Mouse (Mus musculus) megakaryocyte progenitor cell, adult 5-6 weeks (primary cell): ENCODE data around the gene Rpa1. TPM values are rescaled to one million over a fixed set of nuclear protein-coding genes. Genes with fewer than 3 reads are reported as not detected.
"Not testable (repeated sequence)": the region's sequence is repeated elsewhere in the genome, so short reads cannot be mapped to it uniquely, and the experiment has no call there.

Experiments
- ATAC-seq: replicated peaks from 2 replicates; pipeline ENCODE4 v1.8.0; 2016; ENCODE audit warnings: mild to moderate bottlenecking, moderate TSS enrichment, inconsistent platforms; ENCODE audit not compliant: poor library complexity
- total RNA-seq, 2 experiments: library from RNA; stranded (forward) in 1 of 2; stranded (reverse) in 1 of 2; fragments of 157-497, 149-512 nt in 1 of 2; fragments of 200-1000 nt in 1 of 2; gene quantifications; 2 replicates each; pipeline versions ENCODE4 v1.2.3 to v1.2.4; 2015 to 2017

Gene Rpa1
- total RNA-seq, 2 experiments from 2014 or later, result 50.1 to 178 TPM

DNA sequence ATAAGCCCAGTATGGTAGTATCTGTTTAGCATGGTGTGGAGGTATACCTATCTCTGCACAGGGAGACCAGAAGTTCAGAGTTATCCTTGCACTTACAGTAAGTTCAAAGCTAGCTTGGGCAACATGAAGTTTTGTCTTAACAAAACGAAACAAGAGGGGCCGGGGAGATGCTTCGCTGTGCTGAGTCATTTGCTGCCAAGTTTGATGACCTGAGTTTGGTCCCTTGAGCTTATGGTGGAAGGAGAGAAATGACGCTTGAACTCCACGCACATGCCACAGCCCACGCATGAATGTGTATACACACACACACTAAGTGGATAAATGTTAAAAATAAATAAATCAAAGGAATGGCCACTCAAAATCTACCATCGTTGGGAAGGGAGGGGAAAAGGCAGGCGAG is 59.6 kb downstream of the Rpa1 start:
- no peak for ATAC-seq

DNA sequence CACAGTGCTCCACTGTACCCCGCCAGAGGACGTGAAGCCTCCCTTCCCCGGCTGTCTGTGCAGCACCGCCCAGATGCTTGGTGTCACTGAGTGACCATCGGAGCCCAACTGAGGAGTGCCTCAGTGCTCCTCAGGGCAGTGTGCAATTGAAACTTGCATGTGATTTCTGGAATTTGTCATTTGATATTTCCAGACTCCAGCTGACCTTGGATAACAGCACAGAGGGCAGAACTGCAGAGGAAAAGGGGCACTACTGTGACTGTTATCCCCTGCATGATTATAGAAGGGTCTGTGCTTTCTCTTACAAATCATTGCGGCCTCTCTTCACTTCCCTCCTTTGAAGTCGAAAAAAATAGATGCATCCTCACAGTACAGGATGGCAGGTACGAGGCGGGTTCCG is 60.2 kb downstream of the Rpa1 start:
- ATAC-seq, result no peak

DNA sequence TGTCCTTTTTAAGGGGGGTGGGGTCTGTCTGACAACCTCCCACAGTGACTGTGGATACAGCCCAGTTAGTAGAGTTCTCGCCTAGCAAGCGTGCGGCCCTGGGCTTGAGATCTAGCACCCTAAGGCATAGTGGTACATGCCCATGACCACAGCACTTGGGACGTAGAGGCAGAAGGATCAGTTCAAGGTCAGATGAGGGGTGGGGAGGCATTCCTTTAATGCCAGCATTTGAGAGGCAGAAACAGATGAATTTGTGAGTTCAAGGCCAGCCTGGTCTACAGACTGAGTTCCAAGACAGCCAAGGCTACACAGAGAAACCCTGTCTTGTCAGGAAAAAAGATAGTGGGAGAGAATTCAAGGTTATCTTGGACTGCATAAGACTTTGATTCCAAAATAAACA is 61.3 kb downstream of the Rpa1 start:
- ATAC-seq, result no peak

DNA sequence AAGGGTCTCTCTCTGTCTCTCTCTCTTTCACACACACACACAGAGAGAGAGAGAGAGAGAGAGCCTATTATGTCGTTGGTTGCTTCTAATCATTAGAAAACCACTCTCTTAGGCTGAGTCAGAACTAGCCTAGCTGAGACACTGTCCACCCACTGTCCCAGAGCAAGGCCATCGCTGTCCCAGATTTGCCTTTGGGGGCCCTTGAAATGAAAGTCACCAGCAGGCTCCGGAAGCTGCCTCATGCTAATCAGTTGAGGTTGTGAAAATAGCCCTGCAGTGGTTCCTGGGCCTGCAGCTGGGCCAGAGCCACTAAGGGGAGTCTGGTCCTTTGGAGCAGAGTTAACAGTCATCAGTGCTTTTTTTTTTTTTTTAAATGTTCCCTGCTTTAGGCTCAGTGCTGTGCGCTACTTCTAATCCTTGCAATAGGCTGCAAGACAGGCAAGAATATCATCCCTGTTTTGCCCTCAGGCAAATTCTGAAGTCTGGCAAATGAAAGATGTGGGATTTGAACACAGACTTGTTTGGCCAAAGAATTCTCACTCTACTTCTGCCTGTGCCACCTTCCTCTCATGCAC is 62.1 kb downstream of the Rpa1 start:
- no peak for ATAC-seq

DNA sequence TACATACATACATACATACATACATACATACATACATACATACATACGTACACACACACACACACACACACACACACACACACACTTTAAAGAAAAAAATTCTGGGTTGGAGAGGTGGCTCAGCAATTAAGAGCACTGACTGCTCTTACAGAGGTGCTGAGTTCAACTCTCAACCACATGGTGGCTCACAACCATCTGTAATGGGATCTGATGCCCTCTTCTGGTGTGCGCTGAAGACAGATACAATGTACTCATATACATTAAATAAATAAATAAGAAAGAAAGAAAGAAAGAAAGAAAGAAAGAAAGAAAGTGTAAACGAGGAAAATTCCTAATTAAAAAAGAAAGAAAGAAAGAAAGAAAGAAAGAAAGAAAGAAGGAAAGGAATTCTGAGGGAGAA is 64.3 kb downstream of the Rpa1 start:
- ATAC-seq, result not testable (repeated sequence)

DNA sequence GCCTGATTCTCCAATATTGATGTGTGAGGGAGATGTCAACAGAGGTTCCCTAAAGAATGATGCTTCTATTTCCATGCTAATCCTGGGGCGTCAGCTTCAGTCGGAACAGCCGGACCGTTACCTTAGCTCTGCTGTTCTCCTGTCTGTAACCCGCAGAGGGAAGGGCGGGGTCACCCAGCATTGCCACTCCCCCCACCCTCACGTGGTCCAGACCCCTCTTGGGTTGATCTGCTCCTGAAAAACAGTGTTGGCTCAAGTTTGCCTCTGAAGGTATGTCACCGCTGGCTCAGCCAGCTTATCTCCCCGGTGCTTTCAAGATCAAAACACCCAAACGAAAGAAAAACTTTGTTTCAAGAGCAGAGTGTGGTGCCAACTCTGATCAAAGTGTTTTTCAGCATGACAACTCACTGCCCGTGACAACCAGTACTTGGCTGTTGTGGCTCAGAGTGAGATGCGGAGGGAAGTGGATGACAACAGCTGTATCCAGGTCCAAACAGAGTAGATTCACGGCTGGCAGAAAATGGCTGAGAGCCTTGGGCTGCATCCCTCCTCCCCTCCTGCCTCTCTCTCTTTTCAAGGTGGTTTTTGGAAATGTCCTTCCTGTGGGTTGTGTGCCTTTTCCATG is 65.5 kb downstream of the Rpa1 start:
- peak; percentile 67 for ATAC-seq

DNA sequence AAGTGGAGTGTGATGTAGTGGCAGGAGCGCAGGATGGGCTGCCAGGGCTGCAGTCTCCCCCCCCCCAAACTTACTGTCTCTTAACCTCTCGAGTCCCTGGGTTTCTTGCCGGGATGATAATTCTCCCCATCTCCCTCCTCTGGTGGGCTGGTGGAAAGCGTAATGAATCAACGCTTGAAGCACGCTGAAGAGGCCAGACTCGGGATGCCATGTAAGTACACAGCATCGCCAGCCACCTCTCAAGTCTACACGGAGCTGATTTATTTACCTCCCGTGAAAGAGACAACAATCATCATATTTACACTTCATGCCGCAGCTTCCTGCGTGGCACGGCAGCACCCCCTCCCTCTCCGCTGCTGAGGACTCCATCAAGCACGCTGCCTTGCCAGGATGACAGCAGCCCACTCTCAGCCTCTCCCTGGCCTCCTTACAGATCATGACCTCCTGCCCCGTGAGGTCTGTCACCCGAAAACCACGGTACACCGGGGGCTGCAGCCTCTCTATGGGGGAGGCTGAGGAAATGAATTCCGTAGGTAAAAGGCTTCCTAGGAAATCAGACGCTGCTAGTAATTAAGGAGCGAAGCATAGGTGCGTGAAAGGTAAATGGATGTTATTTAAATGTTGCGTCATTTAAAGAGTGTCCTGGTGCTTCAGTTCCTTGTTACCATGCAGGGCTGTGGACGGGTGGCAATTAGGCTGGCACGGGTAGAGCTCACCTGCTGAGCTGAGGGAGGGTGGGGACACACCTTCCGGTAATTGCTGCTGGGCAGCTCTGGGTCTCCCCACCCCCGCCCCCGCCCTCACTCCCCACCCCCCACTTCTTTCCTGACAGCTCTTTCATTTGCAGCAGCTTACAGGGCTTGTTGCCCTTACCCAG is 66.5 kb downstream of the Rpa1 start:
- ATAC-seq, result no peak

DNA sequence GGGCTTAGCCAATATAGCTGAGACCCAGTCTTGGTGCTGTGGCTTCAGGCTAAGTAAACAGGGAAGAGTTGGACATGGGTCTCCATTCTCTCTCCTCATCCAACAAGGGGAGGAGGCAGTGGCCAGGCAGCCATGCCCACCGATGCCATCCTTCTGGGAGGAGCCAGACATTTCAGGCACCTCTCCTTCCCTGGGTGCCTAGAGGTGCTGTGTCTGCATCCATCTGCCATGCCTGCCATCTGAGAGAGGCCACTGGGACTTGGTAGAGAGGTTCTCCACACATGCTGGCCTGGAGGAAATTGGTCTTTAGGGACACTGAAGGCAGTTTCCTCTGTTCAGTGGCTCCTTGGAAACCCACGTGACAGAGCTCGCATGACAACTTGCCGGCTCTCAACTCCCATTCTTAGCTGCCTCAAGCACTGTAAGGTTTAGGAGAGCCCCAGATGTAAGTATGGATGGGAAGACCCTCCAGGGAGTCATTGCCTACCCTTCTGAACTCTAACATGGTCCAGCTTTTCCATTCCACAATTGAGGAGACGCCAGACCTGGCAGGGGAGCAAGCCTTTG is 67.6 kb downstream of the Rpa1 start:
- ATAC-seq, result no peak

DNA sequence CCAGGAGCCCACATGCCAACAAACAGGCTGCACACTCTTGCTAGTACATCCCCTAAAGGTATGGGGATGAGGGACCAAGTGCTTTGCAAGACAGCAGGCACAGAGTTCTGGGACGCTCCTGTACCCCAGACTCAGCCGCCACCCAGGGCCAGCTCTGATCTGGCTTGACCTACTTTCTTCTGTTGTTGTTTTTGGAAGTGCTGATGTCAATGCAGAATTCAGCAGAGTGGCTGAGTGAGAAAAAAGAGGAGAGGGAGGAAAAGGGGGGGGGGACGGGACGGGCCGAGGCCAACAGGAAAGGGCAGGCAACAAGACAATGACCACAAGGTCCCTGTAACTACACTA is 68.1 kb downstream of the Rpa1 start:
- ATAC-seq, result no peak

DNA sequence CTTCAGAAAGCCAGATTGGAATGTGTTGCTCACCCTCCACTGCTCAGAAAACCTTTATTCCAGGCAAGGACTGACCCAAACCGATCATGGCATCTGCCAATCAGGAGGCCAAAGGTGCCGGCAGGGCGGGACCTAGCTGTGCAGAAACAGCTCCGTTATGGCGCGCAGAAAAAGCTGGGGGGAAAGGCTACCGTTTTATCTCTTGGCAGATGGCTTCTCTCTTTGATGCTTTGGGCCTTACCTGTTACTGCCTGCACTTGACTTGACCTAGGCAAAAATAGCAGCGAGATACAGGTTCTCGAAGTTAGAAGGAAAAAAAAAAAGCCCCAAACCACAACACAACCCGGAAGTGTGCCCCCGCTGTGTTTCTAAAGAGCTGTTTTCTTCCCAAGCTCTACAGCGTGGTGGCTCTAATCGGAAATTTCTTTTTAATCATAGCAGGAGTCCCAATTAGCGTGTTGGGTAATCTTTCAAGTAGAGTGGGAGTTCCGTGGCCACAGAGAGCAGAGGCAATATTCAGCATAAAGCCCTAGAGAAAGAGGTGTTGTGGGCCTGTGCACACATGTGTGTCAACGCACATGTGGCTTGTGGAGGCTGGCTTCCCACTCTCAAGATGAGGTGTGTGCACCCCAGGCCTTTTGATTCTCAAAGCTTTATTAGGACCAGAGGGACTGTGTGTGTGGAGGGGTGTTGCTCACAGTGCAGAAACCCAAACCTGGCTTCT is 68.6 kb downstream of the Rpa1 start:
- ATAC-seq, result peak; percentile 66

DNA sequence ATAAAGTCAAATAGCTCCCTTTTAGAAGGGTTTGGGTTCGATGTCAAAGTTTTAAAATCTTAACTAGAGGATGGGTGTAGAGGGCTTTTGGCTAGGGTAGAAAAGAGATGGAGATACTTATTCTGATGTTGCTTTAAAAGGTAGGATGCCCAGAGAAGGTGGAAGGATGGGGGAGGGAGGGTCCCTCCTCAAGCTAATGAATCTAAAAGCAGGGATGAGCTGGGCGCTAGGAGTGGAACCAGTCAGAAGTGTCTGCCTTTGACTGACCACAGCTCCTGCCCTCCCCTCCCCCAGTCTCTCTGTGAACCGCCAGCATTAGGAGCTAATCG is 69.1 kb downstream of the Rpa1 start:
- no peak for ATAC-seq

DNA sequence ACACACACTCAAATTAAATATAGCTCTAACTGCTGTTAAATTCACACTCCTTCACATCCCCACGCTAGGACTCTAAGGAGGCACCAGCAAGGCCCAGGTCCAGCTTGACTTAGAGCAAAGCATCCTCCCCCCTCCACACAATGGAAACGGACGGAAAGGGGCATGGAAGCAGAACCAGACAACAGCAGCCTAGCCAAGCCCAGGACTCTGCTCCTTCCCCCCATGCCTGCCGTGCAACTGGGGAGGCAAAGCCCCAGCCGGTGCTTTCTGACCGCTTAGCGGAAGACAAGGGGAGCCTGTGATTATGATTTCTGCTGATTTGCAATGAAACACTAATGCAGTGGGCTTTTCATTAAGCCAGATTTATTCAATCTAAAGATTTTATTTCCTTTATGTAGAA is 70.0 kb downstream of the Rpa1 start:
- no peak for ATAC-seq

DNA sequence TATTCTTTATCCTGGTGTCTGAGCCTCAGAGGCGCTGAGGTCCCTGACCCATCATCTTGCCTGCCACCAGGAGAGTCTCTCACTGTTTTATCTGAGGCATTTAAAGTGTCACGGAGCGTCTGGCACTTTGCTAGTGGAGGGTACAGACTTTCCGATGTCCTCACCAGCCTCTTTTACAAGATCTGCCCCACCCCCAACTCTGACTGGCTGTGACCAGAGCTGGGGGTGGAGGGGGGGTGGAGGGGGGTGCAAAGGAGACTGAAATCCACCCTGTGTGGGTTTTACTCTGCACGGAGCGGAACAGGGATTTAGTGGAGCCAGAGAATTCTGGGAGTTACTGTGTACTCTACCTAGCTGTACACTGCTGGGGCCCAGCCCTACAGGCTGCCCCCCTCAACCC is 73.1 kb downstream of the Rpa1 start:
- no peak for ATAC-seq

DNA sequence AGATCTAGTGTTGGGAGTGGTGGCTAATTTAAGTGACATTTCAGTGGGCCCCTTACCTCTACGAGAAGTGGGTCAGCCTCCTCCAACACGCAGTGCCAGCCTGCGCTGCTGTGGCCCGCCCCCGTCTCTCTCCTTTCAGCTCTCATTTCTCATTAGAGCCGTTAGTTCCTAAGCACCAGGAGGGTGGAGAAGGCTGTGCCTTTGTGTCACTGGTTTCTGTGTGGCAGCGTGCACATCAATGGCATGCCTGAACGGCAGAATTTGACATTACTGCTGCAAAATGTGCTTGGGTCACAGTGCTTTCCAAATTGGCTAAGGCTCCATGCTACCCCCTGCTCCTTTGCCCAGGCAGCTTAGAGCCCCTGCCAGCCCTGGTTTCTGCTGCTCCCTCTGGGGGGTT is 74.7 kb downstream of the Rpa1 start:
- no peak for ATAC-seq

DNA sequence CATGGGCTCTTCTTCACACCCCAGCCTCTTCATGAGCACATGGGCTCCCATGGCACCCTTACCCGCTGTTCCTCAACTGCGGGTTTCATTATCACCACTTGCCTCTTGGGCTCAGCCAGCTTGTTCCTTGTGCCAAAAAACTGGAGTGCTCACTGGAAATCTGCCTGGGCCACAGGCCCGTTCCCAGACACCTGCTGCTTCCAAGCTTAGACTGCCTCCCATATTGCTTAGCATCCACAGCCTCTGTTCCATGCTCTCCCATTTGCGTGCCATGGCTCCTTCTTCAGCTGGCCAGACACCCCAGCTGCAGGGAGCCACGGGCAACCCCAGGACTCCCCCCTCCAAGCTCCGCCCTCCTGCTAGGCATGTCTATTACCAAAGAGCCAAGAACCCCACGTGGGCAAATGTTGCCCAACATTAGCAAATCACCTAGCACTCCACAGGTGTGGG is 77.1 kb downstream of the Rpa1 start:
- ATAC-seq, result no peak

DNA sequence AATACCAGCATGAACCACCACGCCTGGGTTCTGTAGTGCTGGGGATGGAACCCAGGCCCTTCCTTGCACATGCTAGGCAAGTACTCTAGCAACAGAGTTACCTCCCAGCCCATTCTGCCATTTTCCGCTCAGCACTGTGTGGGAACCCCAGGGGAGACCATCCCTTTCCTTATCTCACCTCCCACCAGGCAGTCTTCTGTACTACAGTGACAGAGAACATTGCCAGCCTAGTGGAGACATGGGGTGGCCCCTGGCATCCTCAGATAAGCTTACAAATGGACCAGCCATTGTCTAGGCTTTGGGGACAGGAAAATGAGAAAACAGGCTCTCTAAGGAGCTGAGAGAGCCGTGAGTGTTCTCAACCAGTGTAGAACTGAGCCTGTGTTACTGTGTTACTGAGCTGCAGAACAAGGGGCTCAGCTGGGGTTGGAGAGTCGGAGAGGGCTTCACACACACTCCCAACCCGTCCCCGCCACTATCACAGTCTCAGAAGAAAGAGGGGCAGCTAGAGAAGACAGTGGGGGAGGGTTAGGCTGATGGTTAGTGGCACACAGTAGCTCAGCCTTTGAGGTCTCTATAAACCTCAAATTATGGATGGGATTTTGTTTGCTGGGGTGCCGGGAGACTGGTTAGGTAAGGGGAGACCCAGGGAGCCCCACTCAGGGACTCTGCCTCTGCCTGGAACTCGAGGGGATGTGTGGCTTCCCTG is 77.7 kb downstream of the Rpa1 start:
- ATAC-seq, result peak; percentile 93

DNA sequence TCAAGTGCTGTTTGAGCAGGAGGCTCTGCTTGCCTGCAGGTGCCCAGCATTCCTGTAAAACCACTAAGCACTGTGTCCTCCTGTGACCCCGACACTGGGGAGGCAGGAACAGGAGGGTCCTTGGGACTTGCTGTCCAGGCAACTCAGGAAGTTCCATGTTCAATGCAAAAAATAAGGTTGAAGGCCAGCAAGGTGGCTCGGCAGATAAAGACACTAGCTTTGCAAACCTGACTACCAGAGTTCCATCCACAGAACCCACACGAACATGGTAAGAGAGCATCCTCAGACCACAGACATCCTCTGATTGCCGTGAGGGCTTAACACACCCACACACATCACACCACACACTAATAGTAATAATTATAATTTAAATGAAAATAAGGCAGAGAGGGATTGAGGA is 78.9 kb downstream of the Rpa1 start:
- no peak for ATAC-seq

DNA sequence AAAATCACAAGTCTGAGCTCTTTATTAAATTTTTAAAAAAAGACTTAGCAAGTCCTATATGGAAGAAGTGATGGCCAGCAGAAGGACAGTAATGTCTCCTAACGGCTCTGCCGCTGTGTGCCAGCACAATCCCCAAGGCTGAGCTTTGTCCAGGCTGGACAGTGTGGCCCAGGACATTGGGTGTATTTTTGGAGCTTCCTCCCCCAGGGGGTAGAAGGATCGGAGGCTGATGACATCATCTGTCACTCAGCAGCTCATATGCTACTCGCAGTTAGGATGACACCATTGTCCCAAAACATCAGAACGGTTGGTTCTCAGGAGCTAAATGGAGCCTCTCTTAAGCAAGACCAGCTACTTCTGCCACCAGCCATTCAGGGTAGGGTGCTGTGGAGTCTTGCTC is 79.6 kb downstream of the Rpa1 start:
- no peak for ATAC-seq

DNA sequence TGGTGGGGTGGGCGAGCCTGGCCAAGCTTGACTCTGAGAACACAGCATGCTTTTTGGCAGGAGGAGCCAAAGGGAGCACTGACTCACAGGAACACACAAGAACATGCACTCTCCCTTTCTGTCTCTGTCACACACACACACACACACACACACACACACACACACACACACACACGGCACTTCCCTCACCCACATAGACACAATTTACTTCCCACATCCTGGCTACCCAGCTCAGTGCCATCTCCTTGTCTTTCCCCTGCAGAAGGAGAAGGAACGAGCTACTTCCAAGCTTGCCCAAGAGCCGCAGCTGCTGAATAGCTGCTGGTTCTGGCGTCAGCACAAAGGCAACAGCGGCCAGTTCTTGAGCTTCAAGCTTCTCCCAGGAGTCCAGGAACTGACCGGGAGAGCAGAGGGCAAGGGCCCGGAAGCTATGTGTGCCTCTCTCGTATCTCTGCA is 80.3 kb downstream of the Rpa1 start:
- 0 out of 2 replicates have a peak, but pooled peaks have one; percentile 13 for ATAC-seq

DNA sequence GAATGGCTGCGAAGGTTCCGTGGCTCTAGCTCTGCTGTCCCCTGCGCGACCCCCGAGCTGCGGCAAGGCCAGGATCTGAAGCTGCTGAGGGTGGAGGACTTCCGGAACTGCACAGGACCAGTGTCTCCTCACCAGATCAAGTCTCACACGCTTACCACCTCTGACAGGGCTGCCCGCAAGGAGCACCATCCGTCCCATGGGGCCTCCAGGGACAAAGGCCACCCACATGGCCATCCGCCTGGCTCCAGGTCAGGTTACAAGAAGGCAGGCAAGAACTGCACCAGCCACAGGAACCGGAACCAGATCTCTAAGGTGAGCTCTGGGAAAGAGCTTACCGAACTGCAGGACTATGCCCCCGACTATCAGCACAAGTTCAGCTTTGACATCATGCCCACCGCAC is 82.6 kb downstream of the Rpa1 start:
- ATAC-seq, result no peak

DNA sequence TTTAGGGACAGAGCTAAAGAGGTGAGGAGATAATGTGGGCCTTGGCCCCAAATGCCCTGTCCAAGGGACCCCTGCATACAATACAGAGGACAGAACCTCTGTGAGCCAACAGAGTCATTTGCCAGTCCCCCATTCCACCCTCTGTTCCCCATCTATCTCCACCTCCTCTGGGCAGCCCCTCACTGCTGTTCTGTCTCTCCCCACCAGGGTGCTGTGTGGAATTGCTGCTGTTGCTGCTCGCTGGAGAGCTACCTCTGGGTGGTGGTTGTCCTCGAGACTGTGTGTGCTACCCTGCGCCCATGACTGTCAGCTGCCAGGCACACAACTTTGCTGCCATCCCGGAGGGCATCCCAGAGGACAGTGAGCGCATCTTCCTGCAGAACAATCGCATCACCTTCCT is 83.6 kb downstream of the Rpa1 start:
- peak; percentile 43; the same call in 1 of the 2 replicates for ATAC-seq
